Mouse (Mus musculus): ENCODE measurements around the gene Cyb5r2. TPM values are rescaled to one million over a fixed set of nuclear protein-coding genes. Genes with fewer than 3 reads are reported as not detected.
A peak's percentile ranks its signal among the peaks of the same experiment; 100 is the strongest.

Gene Cyb5r2
- 0.16 and 0.36 TPM in 2 replicates for polyA plus RNA-seq (2016; fragmentation: Nextera tagmentation; extraction: Ambion mirVana)

DNA sequence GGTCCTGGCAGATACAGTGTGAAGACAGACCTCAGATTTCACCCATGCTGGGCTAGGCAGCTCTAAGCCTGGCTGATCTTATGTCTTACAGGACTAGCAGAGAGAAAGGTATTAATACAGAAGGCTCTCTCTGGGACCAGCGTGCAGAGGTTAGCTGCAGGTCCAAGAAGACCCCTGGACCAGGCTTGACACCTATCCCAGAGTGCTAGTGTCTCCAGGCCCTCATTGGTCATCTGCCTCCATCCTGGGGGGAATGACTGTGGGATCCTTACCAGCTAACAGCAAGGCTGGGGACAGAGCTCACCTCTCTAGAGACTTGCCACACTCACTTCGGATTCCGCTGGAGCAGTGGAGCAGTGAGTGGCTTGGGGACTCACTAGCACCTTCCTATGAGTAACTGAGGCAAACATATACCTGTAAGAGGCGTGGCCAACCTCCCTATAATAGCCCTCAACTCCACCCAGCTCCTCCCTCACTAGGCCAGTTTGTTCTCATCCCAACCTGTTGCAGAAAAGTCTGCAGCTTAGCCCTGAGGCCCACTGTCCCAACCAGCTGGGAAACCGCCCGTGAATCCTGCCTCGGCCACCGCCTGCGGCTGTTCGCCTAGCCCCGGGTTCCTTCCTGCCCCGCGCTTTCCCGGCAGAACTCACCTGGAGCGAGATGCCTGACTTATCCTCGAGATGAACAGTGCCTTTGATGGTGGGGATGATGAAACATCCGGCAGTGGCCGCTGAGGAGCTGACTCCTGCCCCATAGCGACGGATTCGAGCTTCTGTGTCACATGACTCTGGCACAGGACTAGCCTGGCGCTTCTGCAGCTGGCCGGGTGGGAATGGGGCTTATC, at the start of gene Cyb5r2:
Cyb5r2 (minus strand) TSS at position 725 of the 844 bp plus-strand sequence.
- Histone ChIP-seq H3K36me3 (no peaks in the 10 kb centered on the region), H3K4me1 (0 out of 2 replicates have a peak, but pooled peaks cover 4% of the 10 kb centered on the region), H3K27ac (no peak within 1 kb of the TSS), H3K9me3 (replicated peaks) (no peaks in the 10 kb centered on the region), H3K9ac (peak within 1 kb of the TSS; percentile 49; the same call in 1 of the 2 replicates), H3K4me3 (peak within 1 kb of the TSS; percentile 23; the same call in 1 of the 2 replicates), H3K4me2 (replicated peaks) (peak within 1 kb of the TSS; percentile 54), H3K27me3 (no peaks in the 10 kb centered on the region)
- WGBS = 13% methylated on average over 23 of the region's 23 CpGs
- ATAC-seq (ENCODE audit: low FRiP score) = peak; percentile 52; the same call in 1 of the 2 replicates

DNA sequence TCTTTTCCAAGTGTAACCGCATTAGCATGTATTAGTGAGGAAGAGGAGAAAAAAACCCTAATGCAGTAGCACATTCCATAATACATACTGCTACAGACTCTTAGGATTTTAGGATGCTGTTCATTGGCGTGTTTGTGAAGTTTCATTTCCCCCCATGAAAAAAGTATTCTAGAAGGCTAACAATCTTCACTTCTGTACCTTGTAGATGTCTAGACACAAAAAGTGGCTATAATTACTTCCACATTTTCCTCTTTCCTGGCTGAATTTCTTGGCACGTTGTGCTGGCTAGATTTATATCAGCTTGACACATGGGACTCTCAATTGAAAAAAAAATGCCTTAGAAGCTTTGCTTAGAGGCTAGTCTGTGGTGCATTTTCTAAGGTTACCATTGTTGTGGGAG, 44.3 kb upstream of the Cyb5r2 start:
- ATAC-seq (ENCODE audit: low FRiP score) = no peak
- no peaks in the 10 kb centered on the region; the same call in 1 of the 2 replicates for H3K9me3 ChIP-seq (replicated peaks)
- H3K36me3 ChIP-seq = no peaks in the 10 kb centered on the region
- 63% methylated on average over 3 of the region's 3 CpGs for WGBS
- H3K4me1 ChIP-seq = no peaks in the 10 kb centered on the region
- H3K4me2 ChIP-seq (replicated peaks) = no peak overlapping the region
- H3K9ac ChIP-seq = no peak overlapping the region
- no peak overlapping the region for H3K27ac ChIP-seq
- no peak overlapping the region for H3K4me3 ChIP-seq
- no peaks in the 10 kb centered on the region for H3K27me3 ChIP-seq

DNA sequence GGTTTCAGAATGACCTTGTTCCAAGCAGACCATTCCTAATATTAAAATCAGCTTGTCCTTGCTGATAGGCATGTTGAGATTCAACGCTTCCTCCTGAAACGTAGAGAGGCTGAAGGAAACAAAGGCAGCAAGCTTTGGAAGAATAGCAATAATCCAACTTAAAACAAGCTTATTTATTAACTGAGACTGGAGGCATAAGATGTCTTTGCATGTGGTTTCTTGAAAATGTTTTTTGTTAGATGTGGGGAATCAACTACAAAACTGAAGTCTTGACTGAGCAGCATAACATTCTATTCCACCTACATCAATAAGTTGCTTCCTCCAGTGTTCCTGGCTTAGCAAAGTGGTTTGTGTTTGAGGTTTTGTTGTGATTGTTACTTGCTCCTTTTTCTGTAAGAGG, 43.3 kb upstream of the Cyb5r2 start, which contains the start of gene Ovch2:
Ovch2 (minus strand) TSS at position 101 of the 400 bp plus-strand sequence.
- Histone ChIP-seq H3K9me3 (replicated peaks) (no peaks in the 10 kb centered on the region; the same call in 1 of the 2 replicates), H3K27me3 (no peaks in the 10 kb centered on the region), H3K27ac (no peak within 1 kb of the TSS), H3K4me3 (no peak within 1 kb of the TSS), H3K4me1 (no peaks in the 10 kb centered on the region), H3K9ac (no peak within 1 kb of the TSS), H3K36me3 (no peaks in the 10 kb centered on the region), H3K4me2 (replicated peaks) (no peak within 1 kb of the TSS)
- ATAC-seq (ENCODE audit: low FRiP score) = no peak
- WGBS = 91% methylated on average over 2 of the region's 2 CpGs

DNA sequence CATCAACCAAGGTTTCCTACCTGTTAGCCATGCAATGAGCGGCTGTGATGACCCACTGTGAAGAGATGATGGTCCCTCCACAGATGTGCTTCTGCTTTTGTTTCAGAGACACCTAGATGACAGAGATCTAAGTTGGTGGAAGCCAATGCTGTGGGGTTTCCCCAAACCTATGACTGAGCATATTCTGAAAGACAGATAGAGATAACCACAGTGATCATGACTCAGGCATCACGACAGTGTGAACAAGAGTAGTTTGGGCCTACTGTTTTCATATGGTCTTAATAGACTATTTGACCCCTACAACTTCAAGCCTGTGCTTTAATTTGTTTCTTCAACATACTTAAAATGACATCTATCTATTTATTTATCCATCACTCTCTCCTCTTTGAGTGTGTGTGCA, 38.7 kb upstream of the Cyb5r2 start:
- H3K36me3 ChIP-seq = no peaks in the 10 kb centered on the region
- 84% methylated on average over 2 of the region's 2 CpGs for whole genome bisulfite sequencing
- ATAC-seq (ENCODE audit: low FRiP score) = no peak
- no peaks in the 10 kb centered on the region for H3K4me1 ChIP-seq
- no peaks in the 10 kb centered on the region for H3K27me3 ChIP-seq
- no peak overlapping the region for H3K4me3 ChIP-seq
- no peaks in the 10 kb centered on the region for H3K9me3 ChIP-seq (replicated peaks)
- no peak overlapping the region for H3K4me2 ChIP-seq (replicated peaks)
- H3K9ac ChIP-seq = no peak overlapping the region
- no peak overlapping the region for H3K27ac ChIP-seq

DNA sequence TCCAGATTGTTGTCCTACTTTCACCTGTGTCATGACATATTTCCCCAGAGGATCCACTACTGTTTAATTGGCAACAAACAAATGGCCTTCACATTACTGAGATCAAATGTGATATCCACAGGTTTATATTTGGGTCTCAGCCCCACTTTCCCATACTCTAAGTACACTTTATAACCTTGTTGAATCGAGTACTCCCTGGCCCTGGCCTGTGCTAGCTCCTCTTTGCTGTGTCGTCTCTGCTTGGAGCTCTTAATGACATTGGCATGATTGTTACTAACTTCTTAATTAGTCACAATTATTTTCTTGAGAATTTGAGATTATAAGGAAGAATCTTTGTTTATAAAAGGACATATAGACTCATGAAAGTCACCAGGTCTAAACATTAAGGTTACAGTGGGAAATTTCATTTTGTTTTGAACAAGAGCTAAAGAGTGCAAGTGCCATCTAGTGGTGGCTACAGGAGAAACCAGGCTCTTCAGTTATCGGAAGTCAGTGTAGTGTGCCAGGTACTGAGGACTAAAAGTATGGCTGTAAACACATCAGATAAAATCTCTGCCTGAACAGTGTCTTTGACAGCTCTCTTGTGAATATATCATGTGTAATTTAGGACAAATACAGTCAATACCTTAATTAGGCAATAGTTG, 30.3 kb upstream of the Cyb5r2 start:
- no peak for ATAC-seq (ENCODE audit: low FRiP score)

DNA sequence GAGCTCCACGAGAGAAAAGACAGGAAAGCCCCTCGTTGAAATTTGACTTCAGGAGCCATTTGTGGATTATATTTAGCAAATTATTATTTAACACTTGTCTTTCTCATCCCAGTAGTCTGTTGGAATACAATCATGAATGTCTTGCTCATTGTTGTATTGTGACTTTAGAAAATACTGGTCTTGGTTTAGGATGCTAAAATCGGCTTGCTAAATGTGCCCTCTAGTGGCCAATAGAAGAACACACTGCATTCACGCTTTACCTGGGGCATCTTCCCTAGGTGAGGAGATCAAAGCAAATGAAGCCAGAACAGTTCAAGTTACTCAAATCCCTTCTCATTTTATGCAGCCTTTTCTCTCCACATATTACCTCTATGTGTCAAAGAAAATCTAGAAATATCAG, 21.8 kb upstream of the Cyb5r2 start:
- ATAC-seq (ENCODE audit: low FRiP score) = no peak
- H3K4me1 ChIP-seq = no peaks in the 10 kb centered on the region
- WGBS = 46% methylated on average over 4 of the region's 4 CpGs
- no peaks in the 10 kb centered on the region for H3K9me3 ChIP-seq (replicated peaks)
- H3K4me2 ChIP-seq (replicated peaks) = no peak overlapping the region
- H3K27ac ChIP-seq = no peak overlapping the region
- H3K4me3 ChIP-seq = no peak overlapping the region
- H3K9ac ChIP-seq = no peak overlapping the region
- no peaks in the 10 kb centered on the region for H3K27me3 ChIP-seq
- H3K36me3 ChIP-seq = no peaks in the 10 kb centered on the region

More for the DNA sequence above, 30.3 kb upstream of the Cyb5r2 start:
- H3K27me3 ChIP-seq = no peaks in the 10 kb centered on the region
- H3K9me3 ChIP-seq (replicated peaks) = no peaks in the 10 kb centered on the region
- no peak overlapping the region for H3K4me2 ChIP-seq (replicated peaks)
- H3K36me3 ChIP-seq = no peaks in the 10 kb centered on the region
- no peak overlapping the region for H3K9ac ChIP-seq
- 62% methylated on average over 3 of the region's 3 CpGs for WGBS
- no peak overlapping the region for H3K27ac ChIP-seq
- no peak overlapping the region for H3K4me3 ChIP-seq
- no peaks in the 10 kb centered on the region for H3K4me1 ChIP-seq

DNA sequence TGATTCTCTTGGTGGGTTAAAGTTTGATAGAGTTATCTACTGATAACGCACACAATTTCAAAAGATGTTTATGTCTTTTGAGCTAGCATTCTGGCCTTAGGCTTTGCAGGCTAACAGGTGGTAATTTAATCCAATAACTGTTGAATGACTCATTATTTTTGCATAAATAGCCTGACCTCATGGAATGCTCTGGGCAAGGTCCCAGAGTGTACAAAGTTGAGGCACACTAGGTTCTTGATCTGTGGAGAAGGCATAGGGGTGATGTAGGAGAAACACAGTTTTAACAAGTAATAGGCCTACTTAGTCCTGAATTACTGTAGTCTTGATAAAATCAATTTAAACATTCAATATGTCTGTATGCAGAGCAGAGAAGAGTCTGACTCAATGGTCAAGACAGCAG, 20.4 kb upstream of the Cyb5r2 start:
- 90% methylated on average over 1 of the region's 1 CpGs for WGBS
- no peaks in the 10 kb centered on the region for H3K9me3 ChIP-seq (replicated peaks)

DNA sequence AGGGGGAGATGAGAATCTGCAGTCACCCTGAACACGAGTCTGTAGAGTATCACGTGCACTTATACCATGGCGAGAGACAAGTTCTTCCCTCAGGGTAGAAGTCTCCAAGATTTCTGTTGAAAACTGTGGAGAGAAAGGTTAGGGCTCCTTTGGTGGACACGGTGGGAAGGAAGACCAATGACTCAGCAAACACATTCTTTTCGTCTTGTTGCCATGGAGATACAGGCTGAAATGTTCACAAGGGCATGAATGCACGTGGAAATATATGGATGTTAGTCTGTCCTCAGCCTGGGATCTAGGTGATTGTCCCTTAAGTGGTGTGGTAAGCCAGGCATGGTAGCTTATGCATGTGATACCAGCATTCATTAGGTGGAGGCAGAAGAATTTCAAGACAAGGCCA, 13.0 kb upstream of the Cyb5r2 start:
- Histone ChIP-seq H3K27me3 (no peaks in the 10 kb centered on the region), H3K9ac (no peak overlapping the region), H3K27ac (no peak overlapping the region), H3K4me1 (no peaks in the 10 kb centered on the region), H3K36me3 (no peaks in the 10 kb centered on the region), H3K9me3 (replicated peaks) (no peaks in the 10 kb centered on the region), H3K4me2 (replicated peaks) (no peak overlapping the region), H3K4me3 (no peak overlapping the region)
- 57% methylated on average over 6 of the region's 6 CpGs for WGBS
- no peak for ATAC-seq (ENCODE audit: low FRiP score)

More for the DNA sequence above, 20.4 kb upstream of the Cyb5r2 start:
- no peaks in the 10 kb centered on the region for H3K4me1 ChIP-seq
- no peak overlapping the region for H3K4me3 ChIP-seq
- no peaks in the 10 kb centered on the region for H3K27me3 ChIP-seq
- ATAC-seq (ENCODE audit: low FRiP score) = no peak
- no peak overlapping the region for H3K27ac ChIP-seq
- no peak overlapping the region for H3K9ac ChIP-seq
- no peaks in the 10 kb centered on the region for H3K36me3 ChIP-seq
- no peak overlapping the region for H3K4me2 ChIP-seq (replicated peaks)

DNA sequence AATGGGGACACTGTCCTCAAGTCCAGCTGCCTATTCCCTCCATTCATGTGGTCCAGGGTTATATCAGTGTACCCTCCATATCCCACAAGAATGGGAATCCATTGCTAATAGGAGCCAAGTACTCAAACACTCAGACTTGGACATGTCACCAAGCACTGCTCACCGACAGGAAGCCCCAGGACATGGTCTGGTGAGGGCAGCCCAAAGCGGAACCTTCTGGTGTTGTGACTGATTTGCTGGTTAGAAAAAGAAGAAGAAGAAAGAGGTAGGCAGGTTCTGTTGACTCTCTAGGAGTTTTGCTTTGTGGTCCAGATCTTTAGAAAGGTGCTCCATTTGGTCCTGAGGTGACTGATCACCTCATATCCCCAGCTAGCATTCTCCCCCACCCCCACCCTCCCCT, 1.1 kb downstream of the Cyb5r2 start:
- Histone ChIP-seq H3K27ac (no peak overlapping the region), H3K4me1 (0 out of 2 replicates have a peak, but pooled peaks cover 4% of the 10 kb centered on the region), H3K4me2 (replicated peaks) (no peak overlapping the region), H3K9ac (no peak overlapping the region), H3K4me3 (no peak overlapping the region), H3K9me3 (replicated peaks) (no peaks in the 10 kb centered on the region), H3K36me3 (no peaks in the 10 kb centered on the region), H3K27me3 (no peaks in the 10 kb centered on the region)
- WGBS = 84% methylated on average over 2 of the region's 2 CpGs
- no peak for ATAC-seq (ENCODE audit: low FRiP score)

DNA sequence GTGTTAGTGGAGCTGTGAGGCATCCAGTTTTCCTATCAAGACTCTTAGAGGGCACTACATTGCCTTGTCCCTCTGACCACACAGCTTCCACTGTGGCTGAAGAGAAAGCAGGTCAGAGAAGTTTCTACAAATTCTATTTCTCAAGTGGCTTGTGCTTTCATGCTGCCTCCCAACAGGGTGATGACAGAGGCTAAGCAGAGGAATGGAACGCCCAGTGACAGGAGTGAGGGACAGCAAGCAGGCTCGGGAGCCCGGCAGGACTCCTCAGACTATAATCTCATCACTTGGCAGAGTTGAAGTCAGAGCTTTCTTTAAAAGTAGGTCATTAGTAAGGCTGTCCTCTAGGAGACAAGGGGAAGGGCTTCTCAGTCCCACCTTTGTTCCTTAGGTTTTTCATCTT, 1.9 kb downstream of the Cyb5r2 start:
- no peak overlapping the region for H3K9ac ChIP-seq
- no peak for ATAC-seq (ENCODE audit: low FRiP score)
- 0 out of 2 replicates have a peak, but pooled peaks cover 4% of the 10 kb centered on the region for H3K4me1 ChIP-seq
- no peak overlapping the region for H3K27ac ChIP-seq
- 81% methylated on average over 3 of the region's 3 CpGs for WGBS
- no peak overlapping the region for H3K4me2 ChIP-seq (replicated peaks)
- no peaks in the 10 kb centered on the region for H3K27me3 ChIP-seq
- no peaks in the 10 kb centered on the region for H3K9me3 ChIP-seq (replicated peaks)
- no peak overlapping the region for H3K4me3 ChIP-seq
- no peaks in the 10 kb centered on the region for H3K36me3 ChIP-seq

DNA sequence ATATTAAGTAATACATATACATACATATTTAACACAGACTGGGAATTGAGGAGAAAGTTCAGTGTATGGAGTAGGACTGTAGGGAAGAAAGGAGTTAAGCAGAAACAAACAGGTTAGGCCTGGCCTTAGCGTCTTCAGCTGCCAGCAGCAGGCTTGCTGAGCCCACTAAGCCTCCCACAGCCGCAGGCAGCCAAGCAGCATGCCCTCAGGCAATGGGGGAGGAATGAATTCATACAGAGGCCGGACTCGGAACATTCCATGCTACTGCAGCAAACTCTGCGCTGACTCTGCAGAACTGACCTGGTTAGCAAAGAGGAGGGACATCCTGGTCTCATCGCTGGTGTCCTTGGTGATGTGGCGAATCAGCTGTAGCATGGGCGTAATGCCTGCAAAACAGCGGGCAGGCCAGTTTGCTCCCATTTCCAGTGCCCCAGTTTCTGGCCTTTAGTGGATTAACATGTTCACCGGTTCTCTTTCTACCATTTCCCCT, 5.8 kb downstream of the Cyb5r2 start:
- no peak for ATAC-seq (ENCODE audit: low FRiP score)
- Histone ChIP-seq H3K27me3 (no peaks in the 10 kb centered on the region; the same call in 1 of the 2 replicates), H3K27ac (no peak overlapping the region), H3K4me1 (no peaks in the 10 kb centered on the region), H3K4me2 (replicated peaks) (no peak overlapping the region), H3K9ac (no peak overlapping the region), H3K9me3 (replicated peaks) (no peaks in the 10 kb centered on the region), H3K4me3 (no peak overlapping the region), H3K36me3 (no peaks in the 10 kb centered on the region)
- 81% methylated on average over 10 of the region's 10 CpGs for WGBS

DNA sequence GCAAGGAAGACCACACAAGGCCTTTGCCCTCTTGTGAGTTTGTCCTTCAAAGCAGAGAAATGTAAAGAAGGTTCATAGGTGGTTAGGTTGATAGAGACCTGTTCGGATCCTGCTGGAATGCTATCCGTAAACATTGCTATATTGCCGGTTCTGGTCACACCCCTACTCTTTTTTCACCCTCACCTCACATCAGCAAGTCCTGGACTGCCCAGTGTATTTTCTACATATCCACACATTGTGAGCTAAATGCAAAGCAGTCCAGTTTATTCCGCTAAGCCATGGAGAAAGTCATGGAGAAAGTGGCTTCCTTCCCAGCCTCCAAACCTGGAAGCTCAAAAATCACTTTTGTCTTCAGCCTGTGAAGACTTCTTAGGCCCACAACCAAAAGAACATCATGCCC, 8.1 kb downstream of the Cyb5r2 start:
- ATAC-seq (ENCODE audit: low FRiP score) = no peak
- Histone ChIP-seq H3K4me3 (no peak overlapping the region), H3K36me3 (no peaks in the 10 kb centered on the region), H3K27ac (no peak overlapping the region), H3K9ac (no peak overlapping the region), H3K4me2 (replicated peaks) (no peak overlapping the region), H3K27me3 (no peaks in the 10 kb centered on the region; the same call in 1 of the 2 replicates), H3K4me1 (no peaks in the 10 kb centered on the region), H3K9me3 (replicated peaks) (no peaks in the 10 kb centered on the region)
- 92% methylated on average over 4 of the region's 4 CpGs for WGBS

Data from hindbrain, embryonic 12.5 days (tissue).